Mouse (Mus musculus): ENCODE data around the gene Adprhl1.

The Adprhl1 gene

GRCm38 (mm10) chr8:13197493-13197892 is 56.5 kb downstream of the Adprhl1 start:
- DNase-seq (ENCODE audit: low spot score in 2 of 2): no peak

GRCm38 (mm10) chr8:13194818-13195217 is 59.1 kb downstream of the Adprhl1 start:
- no peak for DNase-seq (ENCODE audit: low spot score in 2 of 2)

GRCm38 (mm10) chr8:13190235-13190634 is 63.7 kb downstream of the Adprhl1 start:
- no peak for DNase-seq (ENCODE audit: low spot score in 2 of 2)

- no peak for DNase-seq (ENCODE audit: low spot score in 2 of 2)
Observed at GRCm38 (mm10) chr8:13188857-13189256, 65.1 kb downstream of the Adprhl1 start.

- DNase-seq (ENCODE audit: low spot score in 2 of 2): no peak
Observed at GRCm38 (mm10) chr8:13188052-13188555, 65.9 kb downstream of the Adprhl1 start.

GRCm38 (mm10) chr8:13187638-13188037 is 66.3 kb downstream of the Adprhl1 start:
- no peak for DNase-seq (ENCODE audit: low spot score in 2 of 2)

GRCm38 (mm10) chr8:13187229-13187628 is 66.7 kb downstream of the Adprhl1 start:
- DNase-seq (ENCODE audit: low spot score in 2 of 2): no peak

- DNase-seq (ENCODE audit: low spot score in 2 of 2): no peak
Observed at GRCm38 (mm10) chr8:13186819-13187218, 67.1 kb downstream of the Adprhl1 start.

- DNase-seq (ENCODE audit: low spot score in 2 of 2): no peak
Observed at GRCm38 (mm10) chr8:13181691-13181976, 72.3 kb downstream of the Adprhl1 start.

GRCm38 (mm10) chr8:13180911-13181690 is 72.9 kb downstream of the Adprhl1 start:
- DNase-seq (ENCODE audit: low spot score in 2 of 2): no peak

- no peak for DNase-seq (ENCODE audit: low spot score in 2 of 2)
Observed at GRCm38 (mm10) chr8:13180408-13180807, 73.6 kb downstream of the Adprhl1 start.

- DNase-seq (ENCODE audit: low spot score in 2 of 2): no peak
Observed at GRCm38 (mm10) chr8:13179948-13180347, 74.0 kb downstream of the Adprhl1 start.

- DNase-seq (ENCODE audit: low spot score in 2 of 2): no peak
Observed at GRCm38 (mm10) chr8:13179482-13179881, 74.5 kb downstream of the Adprhl1 start.

GRCm38 (mm10) chr8:13178137-13178536 is 75.8 kb downstream of the Adprhl1 start:
- no peak for DNase-seq (ENCODE audit: low spot score in 2 of 2)

GRCm38 (mm10) chr8:13177173-13177852 is 76.6 kb downstream of the Adprhl1 start:
- DNase-seq (ENCODE audit: low spot score in 2 of 2): no peak

GRCm38 (mm10) chr8:13175650-13176049 is 78.3 kb downstream of the Adprhl1 start:
- DNase-seq (ENCODE audit: low spot score in 2 of 2): no peak

GRCm38 (mm10) chr8:13174811-13175210 is 79.2 kb downstream of the Adprhl1 start:
- no peak for DNase-seq (ENCODE audit: low spot score in 2 of 2)

GRCm38 (mm10) chr8:13174305-13174704 is 79.7 kb downstream of the Adprhl1 start:
- DNase-seq (ENCODE audit: low spot score in 2 of 2): no peak
